Mouse (Mus musculus) hindbrain, embryonic 10.5 days (tissue): Measurements from ENCODE around the gene Piga. TPM values are rescaled to one million over a fixed set of nuclear protein-coding genes. Genes with fewer than 3 reads are reported as not detected.
A peak's percentile ranks its signal among the peaks of the same experiment; 100 is the strongest.

Experiments used
- DNase-seq: peaks from one replicate; pipeline ENCODE4 v3.0.0-alpha.2; 2017; ENCODE audit warnings: low spot score
- H3K27ac ChIP-seq: fragments of 300-500 bp; sonication (generic); 2 replicates; pipeline ENCODE4 v1.5.1; 2016; ENCODE audit warnings: mild to moderate bottlenecking, moderate library complexity
- H3K27me3 ChIP-seq: fragments of 300-500 bp; sonication (generic); 2 replicates; pipeline ENCODE4 v1.6.1; 2016; ENCODE audit warnings: mild to moderate bottlenecking; ENCODE audit not compliant: poor library complexity, insufficient read depth, severe bottlenecking
- H3K36me3 ChIP-seq: fragments of 300-500 bp; sonication (generic); 2 replicates; pipeline ENCODE4 v1.6.1; 2016; ENCODE audit warnings: mild to moderate bottlenecking, moderate library complexity
- H3K4me1 ChIP-seq: fragments of 300-500 bp; sonication (generic); replicated peaks from 2 replicates; pipeline ENCODE4 v1.6.1; 2016; ENCODE audit warnings: mild to moderate bottlenecking
- H3K4me3 ChIP-seq: fragments of 300-500 bp; sonication (generic); 2 replicates; pipeline ENCODE4 v1.5.1; 2016; ENCODE audit warnings: mild to moderate bottlenecking, moderate library complexity
- H3K9me3 ChIP-seq: fragments of 300-500 bp; sonication (generic); 2 replicates; pipeline ENCODE4 v1.6.1; 2016; ENCODE audit warnings: mild to moderate bottlenecking, moderate library complexity
- WGBS: fragments of 180-500 bp; shearing (Covaris S2); methylation state at CpG from one replicate; pipeline ENCODE4 v1.1.7; 2016; 5-methylcytosine and 5-hydroxymethylcytosine counted together
- polyA plus RNA-seq: library from polyadenylated mRNA; unstranded; fragments of >200 nt; fragmentation: Nextera tagmentation; extraction: Ambion mirVana; gene quantifications from 2 replicates; pipeline ENCODE4 v1.2.1, GENCODE M21; 2016

Piga gene
- polyA plus RNA-seq, 1 experiment from 2014 or later: 12.1 TPM

DNA sequence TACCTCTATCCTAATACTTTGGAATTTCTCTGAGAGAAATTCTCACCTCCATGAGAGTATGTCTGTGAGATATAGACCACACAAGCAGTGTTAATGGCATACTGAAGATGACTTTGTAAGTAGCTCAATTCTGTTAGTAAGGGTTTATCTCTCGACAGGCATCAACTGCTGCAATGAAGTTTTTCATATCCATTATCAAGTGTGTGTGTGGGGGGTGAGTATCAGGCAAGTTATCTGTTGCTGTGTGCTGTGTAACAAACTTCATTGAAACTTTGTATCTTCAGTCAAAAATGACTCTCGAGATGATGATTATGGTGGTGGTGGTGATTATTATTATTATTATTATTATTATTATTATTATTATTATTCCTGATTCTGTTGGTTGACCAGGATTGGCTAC lies 2.8 kb upstream of the Piga start:
- no peak for DNase-seq
- peaks cover 8% of the 10 kb centered on the region; the same call in 1 of the 2 replicates for H3K4me1 ChIP-seq
- no peaks in the 10 kb centered on the region for H3K36me3 ChIP-seq
- H3K4me3 ChIP-seq: no peak overlapping the region
- peaks cover 28% of the 10 kb centered on the region; the same call in 1 of the 2 replicates for H3K27me3 ChIP-seq
- 89% methylated on average over 2 of the region's 2 CpGs for WGBS
- H3K27ac ChIP-seq: no peak overlapping the region
- no peaks in the 10 kb centered on the region for H3K9me3 ChIP-seq

DNA sequence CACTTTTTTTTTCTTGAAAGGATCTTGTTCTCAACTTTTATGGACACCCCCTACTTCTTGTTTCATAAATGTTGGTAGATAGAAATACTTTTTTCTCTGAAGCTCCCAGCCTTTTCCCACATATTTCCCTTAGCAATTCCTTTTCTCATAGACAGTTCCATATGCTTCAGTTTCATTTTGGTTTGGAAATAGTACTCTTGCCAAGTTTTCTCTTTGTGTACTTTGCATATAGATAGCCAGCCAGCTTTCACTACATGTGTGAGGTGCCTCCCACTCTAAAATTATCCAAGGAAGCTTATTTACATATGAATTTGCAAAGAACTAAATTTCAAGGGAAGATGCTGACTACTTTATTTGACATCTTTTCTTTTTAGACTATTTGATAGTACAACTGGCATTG lies 1.6 kb upstream of the Piga start:
- peaks cover 34% of the 10 kb centered on the region for H3K27me3 ChIP-seq
- H3K36me3 ChIP-seq: peaks cover 7% of the 10 kb centered on the region
- H3K9me3 ChIP-seq: no peaks in the 10 kb centered on the region
- no peak for DNase-seq
- H3K4me1 ChIP-seq: peaks cover 8% of the 10 kb centered on the region; the same call in 1 of the 2 replicates
- no peak overlapping the region for H3K4me3 ChIP-seq
- no peak overlapping the region for H3K27ac ChIP-seq

DNA sequence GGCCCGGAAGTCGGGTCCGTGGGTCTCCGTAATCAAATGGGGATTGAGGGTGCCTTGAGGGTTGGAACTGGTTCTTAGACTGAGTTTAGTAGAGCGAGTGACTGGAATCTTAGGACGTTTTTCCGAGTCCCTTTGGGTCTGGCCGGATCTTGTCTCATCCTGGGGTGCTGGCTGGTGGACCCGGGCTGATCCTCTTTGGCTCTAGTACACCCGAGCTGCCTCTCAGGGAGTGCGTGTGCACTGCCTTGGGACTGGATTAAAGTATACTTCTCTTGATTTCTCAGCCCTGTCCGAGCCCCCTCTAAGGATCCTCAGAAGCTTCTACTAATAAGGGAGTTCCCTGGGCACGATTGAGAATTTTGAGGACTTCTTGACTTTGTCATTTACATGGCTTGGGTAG lies 368 bp downstream of the Piga start:
- WGBS: 18% methylated on average over 13 of the region's 13 CpGs

DNA sequence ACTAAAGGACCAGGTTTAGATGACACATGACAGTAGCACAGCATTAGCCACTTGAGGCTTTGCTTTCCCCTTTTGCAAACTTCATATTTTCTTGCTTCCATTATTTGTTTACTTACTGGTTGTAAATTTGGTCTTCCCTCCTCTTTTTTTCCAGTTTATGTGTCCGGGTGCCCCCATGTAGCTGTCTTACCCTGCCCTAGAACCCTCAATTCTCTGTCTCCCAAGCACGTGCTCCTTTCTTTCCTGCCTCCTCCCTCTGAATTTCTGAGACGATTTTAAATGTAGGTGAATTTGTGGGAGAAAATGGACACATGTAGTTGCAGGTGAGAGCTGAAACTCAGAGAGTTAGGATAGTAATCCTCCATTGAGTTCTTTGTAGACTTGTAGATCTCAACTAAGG lies 931 bp downstream of the Piga start:
- Histone ChIP-seq H3K27ac (no peak overlapping the region), H3K36me3 (peaks cover 17% of the 10 kb centered on the region), H3K4me1 (peaks cover 8% of the 10 kb centered on the region; the same call in 1 of the 2 replicates), H3K9me3 (no peaks in the 10 kb centered on the region), H3K4me3 (peak overlapping the region; percentile 58), H3K27me3 (peaks cover 31% of the 10 kb centered on the region)
- no peak for DNase-seq
- WGBS: 54% methylated on average over 3 of the region's 3 CpGs

More for the DNA sequence above, 368 bp downstream of the Piga start:
- no peak for DNase-seq
- H3K4me1 ChIP-seq: peaks cover 8% of the 10 kb centered on the region; the same call in 1 of the 2 replicates
- peak overlapping the region; percentile 58 for H3K4me3 ChIP-seq
- H3K27me3 ChIP-seq: peaks cover 25% of the 10 kb centered on the region
- H3K27ac ChIP-seq: peak overlapping the region; percentile 85
- no peaks in the 10 kb centered on the region for H3K9me3 ChIP-seq
- H3K36me3 ChIP-seq: peaks cover 11% of the 10 kb centered on the region

DNA sequence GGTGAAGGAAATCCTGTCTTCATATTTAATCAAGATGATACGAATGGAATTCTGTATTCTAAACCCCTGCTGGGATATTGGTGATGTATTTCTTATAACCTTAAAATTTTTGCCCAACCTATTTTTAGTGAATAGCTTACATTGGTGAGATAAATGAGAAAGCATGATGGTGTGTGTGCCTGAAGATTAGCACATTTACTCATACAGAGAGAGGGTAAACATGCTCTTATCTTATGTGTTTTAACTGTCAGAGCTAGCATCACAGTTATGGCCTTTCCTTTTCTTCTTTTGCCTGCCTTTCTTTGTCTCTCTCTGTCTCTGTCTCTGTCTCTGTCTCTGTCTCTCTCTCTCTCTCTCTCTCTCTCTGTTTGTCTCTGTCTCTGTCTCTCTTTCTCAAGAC lies 5.2 kb downstream of the Piga start:
- no peak for DNase-seq

DNA sequence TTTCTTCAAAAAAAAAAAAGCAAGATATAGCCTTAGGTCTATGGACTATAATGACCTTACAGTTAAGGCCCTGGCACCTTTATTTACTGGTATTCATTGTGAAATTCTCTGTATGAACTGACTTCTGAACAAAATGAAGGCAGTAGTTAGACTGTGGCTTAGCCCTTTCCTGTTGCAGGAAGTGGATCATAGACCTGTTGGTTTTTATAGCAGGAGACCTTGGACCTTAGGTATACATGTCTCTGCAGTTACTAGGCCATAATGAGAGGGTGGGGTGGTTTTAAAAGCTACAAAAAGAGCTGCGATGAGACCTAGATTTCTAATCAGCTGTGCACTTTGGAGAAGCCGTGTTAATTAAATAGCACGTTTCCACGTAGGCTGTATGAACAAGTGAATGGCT lies 7.7 kb downstream of the Piga start:
- Histone ChIP-seq H3K9me3 (no peaks in the 10 kb centered on the region), H3K27me3 (peaks cover 25% of the 10 kb centered on the region; the same call in 1 of the 2 replicates), H3K4me3 (no peak overlapping the region), H3K36me3 (peaks cover 56% of the 10 kb centered on the region), H3K4me1 (no peaks in the 10 kb centered on the region), H3K27ac (no peak overlapping the region)
- DNase-seq: no peak
- WGBS: 94% methylated on average over 4 of the region's 4 CpGs

More for the DNA sequence above, 5.2 kb downstream of the Piga start:
- Histone ChIP-seq H3K4me1 (peaks cover 8% of the 10 kb centered on the region; the same call in 1 of the 2 replicates), H3K27me3 (peaks cover 36% of the 10 kb centered on the region), H3K27ac (no peak overlapping the region), H3K36me3 (peaks cover 37% of the 10 kb centered on the region), H3K4me3 (no peak overlapping the region), H3K9me3 (no peaks in the 10 kb centered on the region)
- WGBS: 89% methylated on average over 1 of the region's 1 CpGs

DNA sequence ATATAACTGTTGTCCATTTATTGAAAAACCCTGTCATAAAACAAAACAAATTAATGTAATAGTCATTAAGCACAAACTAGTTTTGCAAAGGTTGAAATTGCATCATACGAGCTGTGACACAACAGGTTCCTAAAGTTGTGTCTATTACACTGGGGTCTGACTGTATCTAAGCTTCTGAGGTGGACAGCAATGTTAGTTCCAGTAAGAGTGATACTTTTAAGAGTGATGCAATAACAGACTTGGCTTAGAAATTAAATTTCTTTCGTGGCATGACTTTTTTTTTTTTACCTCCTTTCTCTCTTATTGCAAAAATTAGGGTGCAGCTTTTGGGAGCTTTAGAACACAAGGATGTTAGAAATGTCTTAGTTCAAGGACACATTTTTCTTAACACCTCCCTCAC lies 8.6 kb downstream of the Piga start:
- DNase-seq: no peak
- H3K27me3 ChIP-seq: peaks cover 19% of the 10 kb centered on the region; the same call in 1 of the 2 replicates
- no peak overlapping the region for H3K27ac ChIP-seq
- peaks cover 54% of the 10 kb centered on the region for H3K36me3 ChIP-seq
- H3K4me3 ChIP-seq: no peak overlapping the region
- H3K9me3 ChIP-seq: no peaks in the 10 kb centered on the region
- WGBS: 84% methylated on average over 2 of the region's 2 CpGs
- H3K4me1 ChIP-seq: no peaks in the 10 kb centered on the region

DNA sequence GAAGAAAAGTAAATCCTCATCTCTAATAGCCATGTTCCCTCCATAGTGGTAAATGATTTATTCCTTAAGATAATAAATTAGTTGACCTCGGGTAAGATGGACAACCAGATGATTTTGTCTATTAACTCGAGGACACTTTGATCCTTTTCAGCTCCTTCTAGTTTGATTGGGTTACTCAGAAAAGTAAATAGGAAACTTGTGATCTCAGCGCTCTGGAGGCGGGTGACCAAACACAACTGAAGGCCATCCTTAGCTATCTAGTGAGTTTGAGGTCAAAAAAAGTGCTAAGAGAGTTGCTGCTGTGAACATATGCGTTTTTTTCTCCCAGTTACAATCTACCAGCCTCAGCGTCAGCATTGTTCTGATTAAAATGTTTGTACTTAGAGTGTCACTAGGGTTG lies 11.0 kb downstream of the Piga start:
- Histone ChIP-seq H3K36me3 (peaks cover 51% of the 10 kb centered on the region), H3K27ac (no peak overlapping the region), H3K9me3 (no peaks in the 10 kb centered on the region), H3K27me3 (peaks cover 17% of the 10 kb centered on the region), H3K4me1 (no peaks in the 10 kb centered on the region), H3K4me3 (no peak overlapping the region)
- WGBS: 90% methylated on average over 6 of the region's 6 CpGs
- no peak for DNase-seq

DNA sequence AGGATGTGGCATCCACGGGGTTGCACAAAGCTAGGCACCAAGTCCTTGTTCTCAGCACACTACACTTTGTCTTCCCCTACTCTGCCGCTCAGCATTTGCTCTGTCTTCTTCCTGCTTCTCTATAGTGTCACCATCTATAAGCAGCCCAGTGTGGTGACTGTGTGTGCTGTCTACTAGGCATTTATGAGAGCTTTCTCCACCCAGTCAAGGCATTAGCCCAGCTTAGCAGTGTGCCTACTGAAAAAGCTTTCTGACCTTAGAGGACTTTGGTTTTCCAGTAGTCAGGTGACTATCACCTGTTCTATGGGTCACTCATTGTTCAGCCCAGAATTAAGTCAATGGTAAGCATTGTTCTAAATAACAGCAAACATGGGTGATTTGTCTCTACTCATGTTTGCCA lies 11.5 kb downstream of the Piga start:
- H3K27me3 ChIP-seq: peaks cover 20% of the 10 kb centered on the region
- H3K4me1 ChIP-seq: no peaks in the 10 kb centered on the region
- DNase-seq: no peak
- no peak overlapping the region for H3K4me3 ChIP-seq
- 86% methylated on average over 2 of the region's 2 CpGs for WGBS
- H3K9me3 ChIP-seq: no peaks in the 10 kb centered on the region
- no peak overlapping the region for H3K27ac ChIP-seq
- peaks cover 47% of the 10 kb centered on the region for H3K36me3 ChIP-seq

DNA sequence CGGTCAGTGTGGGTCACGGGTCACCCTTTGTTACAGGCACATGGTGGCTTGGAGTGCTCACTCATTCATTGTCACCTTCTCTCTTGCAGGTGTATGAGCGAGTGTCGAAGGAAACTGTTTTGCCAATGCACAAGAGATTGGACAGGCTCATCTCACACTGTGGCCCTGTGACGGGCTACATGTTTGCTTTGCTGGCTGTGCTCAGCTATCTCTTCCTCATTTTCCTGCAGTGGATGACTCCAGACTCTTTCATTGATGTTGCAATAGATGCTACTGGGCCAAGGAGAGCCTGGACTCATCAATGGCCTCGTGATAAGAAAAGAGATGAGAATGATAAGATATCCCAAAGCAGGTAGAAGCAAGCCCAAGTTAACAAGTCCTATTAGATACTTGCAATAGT lies 12.0 kb downstream of the Piga start:
- Histone ChIP-seq H3K4me3 (no peak overlapping the region), H3K27me3 (peaks cover 18% of the 10 kb centered on the region), H3K27ac (no peak overlapping the region), H3K9me3 (no peaks in the 10 kb centered on the region), H3K4me1 (no peaks in the 10 kb centered on the region), H3K36me3 (peaks cover 47% of the 10 kb centered on the region)
- 90% methylated on average over 6 of the region's 6 CpGs for WGBS
- DNase-seq: no peak

DNA sequence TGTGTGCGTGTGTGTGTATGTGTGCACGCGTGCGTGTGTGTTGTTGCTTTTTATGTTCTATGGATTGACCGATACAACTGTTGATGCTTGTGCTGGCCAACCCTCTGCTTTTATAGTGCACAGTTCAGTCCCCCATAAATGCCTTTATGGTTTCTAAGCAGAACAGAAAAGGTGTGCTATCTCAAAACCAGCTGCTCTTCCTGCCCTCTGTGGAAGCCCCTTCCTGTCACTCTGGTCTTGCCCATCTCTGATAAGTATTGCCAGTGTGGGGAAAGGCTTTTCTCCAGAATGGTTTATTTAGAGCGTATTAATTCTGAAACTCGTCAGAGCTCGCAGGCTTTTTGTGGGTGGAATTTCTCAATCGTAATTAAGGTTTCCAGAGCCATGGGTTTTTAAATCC lies 13.1 kb downstream of the Piga start:
- no peak for DNase-seq
- no peaks in the 10 kb centered on the region for H3K9me3 ChIP-seq
- no peak overlapping the region for H3K4me3 ChIP-seq
- 98% methylated on average over 9 of the region's 9 CpGs for whole genome bisulfite sequencing
- H3K36me3 ChIP-seq: peaks cover 47% of the 10 kb centered on the region
- no peaks in the 10 kb centered on the region for H3K4me1 ChIP-seq
- H3K27me3 ChIP-seq: peaks cover 15% of the 10 kb centered on the region; the same call in 1 of the 2 replicates
- no peak overlapping the region for H3K27ac ChIP-seq

DNA sequence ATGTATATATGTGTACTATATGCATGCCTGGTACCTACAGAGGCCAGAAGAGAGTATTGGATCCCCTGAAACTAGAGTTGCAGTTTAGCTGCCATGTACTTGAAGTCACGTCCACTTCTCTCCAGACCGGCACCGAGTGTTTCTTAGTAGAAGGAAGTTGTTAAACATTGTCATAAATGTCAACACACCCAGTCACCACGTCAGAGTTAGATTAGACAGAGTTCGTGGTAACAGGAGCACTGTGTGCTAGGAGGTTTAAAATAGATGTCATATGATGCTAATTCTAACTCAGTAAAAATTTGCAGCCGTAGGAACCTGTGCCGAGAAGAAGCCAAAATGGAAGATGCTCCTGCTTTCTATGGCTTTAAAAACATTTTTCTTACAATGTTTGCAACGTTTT lies 17.1 kb downstream of the Piga start, which contains the start of gene Asb11:
Asb11 (plus strand) TSS at position 286 of the 400 bp plus-strand sequence.
- peaks cover 25% of the 10 kb centered on the region for H3K27me3 ChIP-seq

DNA sequence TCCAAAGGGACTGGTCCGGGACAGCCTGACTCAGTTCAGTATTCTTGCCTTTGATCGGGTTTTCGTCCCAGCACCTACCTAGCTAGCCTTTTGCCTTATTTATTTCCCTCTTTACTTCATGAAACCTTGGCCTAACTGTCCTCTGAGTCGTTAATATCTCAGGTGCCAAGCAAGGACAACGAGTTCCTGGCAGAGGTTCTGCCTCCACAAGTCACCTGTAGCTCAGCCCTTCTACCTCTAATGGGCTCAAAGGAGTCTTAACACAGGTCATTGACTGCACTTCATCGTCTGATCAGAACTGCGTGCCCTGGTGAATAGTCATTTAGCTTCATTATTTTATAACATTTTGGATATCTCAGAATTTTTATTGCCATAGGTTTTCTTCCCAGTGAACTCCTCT lies 19.9 kb downstream of the Piga start:
- Histone ChIP-seq H3K9me3 (no peaks in the 10 kb centered on the region), H3K27me3 (peaks cover 36% of the 10 kb centered on the region), H3K4me3 (no peak overlapping the region), H3K4me1 (no peaks in the 10 kb centered on the region), H3K27ac (no peak overlapping the region), H3K36me3 (no peaks in the 10 kb centered on the region)
- no peak for DNase-seq
- WGBS: 85% methylated on average over 7 of the region's 7 CpGs

More for the DNA sequence above, 17.1 kb downstream of the Piga start, which contains the start of gene Asb11:
- Histone ChIP-seq H3K36me3 (peaks cover 18% of the 10 kb centered on the region), H3K9me3 (no peaks in the 10 kb centered on the region), H3K4me3 (no peak within 1 kb of the TSS), H3K4me1 (no peaks in the 10 kb centered on the region), H3K27ac (no peak within 1 kb of the TSS)
- 84% methylated on average over 8 of the region's 8 CpGs for WGBS
- no peak for DNase-seq

DNA sequence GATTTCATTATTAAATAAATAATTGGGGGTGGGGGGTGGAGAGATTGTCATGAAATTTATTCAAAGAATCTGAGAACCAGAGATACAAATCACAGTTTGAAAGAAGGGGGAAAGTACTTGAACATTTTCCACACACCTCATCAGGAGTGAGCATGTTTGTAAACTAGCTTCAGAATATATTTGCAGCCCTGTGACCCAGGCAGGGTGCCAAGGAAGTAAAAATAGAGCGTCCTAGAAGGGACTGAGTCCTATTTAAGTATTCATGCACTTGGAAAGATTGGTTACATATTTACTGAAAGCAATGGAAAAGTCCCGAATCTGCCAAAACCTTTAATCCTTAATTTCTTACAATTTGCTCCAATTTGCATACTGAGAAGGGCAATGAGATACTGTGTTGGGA lies 20.6 kb downstream of the Piga start:
- no peaks in the 10 kb centered on the region for H3K36me3 ChIP-seq
- DNase-seq: no peak
- 85% methylated on average over 2 of the region's 2 CpGs for WGBS
- no peak overlapping the region for H3K27ac ChIP-seq
- H3K27me3 ChIP-seq: peaks cover 35% of the 10 kb centered on the region
- H3K4me1 ChIP-seq: no peaks in the 10 kb centered on the region
- H3K4me3 ChIP-seq: no peak overlapping the region
- no peaks in the 10 kb centered on the region for H3K9me3 ChIP-seq
